Mouse (Mus musculus): Measurements from ENCODE around the gene Ctcf.

Ctcf gene

DNA sequence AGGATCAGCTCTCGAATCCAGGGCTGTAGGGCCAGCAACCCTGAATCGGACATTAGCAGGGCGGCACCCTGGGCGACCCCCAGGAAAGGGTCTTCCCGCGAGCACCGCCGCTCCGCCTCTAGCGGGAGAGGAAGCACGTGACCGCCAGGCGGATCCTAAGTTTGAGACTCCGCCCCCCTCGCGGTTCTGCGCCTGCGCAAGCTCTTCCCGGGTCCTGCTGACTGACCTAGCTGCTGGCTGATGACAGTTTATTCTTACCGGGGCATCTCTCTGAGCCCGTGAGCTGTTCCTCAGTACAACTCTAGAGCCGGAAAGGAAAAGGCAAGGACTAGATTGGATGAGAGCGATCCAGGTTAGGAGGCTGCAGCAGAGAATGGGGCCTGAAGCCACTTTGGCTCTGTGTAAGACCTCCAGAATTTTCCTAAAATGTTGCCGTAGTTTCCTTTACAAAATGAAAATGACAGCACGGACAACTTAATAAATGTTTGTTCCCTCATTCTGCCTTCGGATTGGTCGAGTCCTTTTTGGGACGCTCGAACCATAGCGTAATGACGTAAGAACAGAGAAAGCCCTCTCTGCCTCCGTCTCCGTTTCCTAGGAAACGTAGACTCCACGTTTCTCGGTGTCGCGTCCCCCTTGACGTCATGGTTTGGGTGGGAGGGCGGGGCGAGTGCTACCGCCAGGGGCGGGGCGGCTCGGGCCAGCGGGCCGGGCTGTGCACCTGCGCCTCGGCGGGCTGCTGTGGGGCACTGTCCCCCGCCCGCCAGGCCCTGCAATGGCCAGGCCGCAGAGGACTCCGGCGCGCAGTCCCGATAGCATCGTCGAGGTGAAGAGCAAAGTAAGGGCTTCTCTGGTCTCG lies 64.8 kb downstream of the Ctcf start, which contains the start of the genes Acd and Pard6a:
Acd (minus strand) TSS at position 137 of the 859 bp plus-strand sequence.
Pard6a (plus strand) TSS at position 183 of the 859 bp plus-strand sequence.
- DNase-seq (ENCODE audit: low spot score in 2 of 2), result peak; percentile 88 to 94

DNA sequence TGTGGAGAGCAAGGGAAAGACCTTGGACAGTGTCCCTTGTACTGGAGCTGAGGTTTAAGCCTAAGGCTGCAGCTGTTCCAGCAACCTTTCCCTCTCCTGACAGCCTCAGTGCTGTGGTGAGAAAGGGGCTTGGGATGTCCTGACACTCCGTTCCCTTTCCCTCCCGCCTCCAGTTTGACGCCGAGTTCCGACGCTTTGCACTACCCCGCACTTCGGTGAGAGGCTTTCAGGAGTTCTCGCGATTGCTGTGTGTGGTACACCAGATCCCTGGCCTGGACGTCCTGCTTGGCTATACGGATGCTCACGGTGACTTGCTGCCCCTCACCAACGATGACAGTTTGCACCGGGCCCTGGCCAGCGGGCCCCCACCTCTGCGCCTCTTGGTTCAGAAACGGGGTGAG lies 65.6 kb downstream of the Ctcf start:
- DNase-seq (ENCODE audit: low spot score in 2 of 2), result no peak

DNA sequence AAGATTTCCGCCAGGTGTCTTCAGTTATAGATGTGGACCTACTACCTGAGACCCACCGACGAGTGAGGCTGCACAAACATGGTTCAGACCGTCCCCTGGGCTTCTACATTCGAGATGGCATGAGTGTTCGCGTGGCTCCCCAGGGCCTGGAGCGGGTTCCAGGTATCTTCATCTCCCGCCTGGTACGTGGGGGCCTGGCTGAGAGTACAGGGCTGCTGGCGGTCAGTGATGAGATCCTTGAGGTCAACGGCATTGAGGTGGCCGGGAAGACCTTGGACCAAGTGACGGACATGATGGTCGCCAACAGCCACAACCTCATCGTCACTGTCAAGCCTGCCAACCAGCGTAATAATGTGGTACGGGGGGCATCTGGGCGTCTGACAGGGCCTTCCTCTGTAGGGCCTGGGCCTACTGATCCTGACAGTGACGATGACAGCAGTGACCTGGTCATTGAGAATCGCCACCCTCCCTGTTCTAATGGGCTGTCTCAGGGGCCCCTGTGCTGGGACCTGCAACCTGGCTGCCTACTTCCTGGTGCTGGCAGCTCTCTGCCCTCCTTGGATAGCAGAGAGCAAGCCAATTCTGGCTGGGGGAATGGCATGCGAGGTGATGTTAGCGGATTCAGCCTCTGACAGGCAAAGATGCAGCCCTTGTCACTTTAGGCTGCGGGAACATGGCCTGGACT lies 66.5 kb downstream of the Ctcf start:
- no peak for DNase-seq (ENCODE audit: low spot score in 2 of 2)

- no peak for DNase-seq (ENCODE audit: low spot score in 2 of 2)
These were observed 67.9 kb downstream of the Ctcf start for GRCm38 (mm10) chr8:105704146-105704812.

- DNase-seq (ENCODE audit: low spot score in 2 of 2), result no peak
These were observed 68.6 kb downstream of the Ctcf start for GRCm38 (mm10) chr8:105704955-105705354.

DNA sequence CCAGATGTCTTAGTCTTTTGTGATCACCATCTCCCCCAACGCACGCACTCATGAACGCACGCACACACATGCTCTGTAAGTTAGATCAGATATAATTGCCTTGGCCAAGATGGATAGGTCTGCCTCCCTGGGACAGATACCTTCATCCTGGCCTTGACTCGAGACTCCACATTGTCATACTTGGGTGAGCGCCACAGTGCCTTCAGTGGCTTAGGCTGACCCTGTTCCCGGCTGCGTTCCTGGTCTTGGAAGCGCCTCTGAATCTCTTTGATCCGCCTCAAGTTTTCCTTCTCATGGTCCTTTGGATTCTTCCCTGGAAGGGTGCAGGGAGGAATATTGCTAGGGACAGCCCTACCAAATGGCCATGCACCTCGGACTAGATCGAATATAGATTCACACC lies 70.1 kb downstream of the Ctcf start:
- no peak for DNase-seq (ENCODE audit: low spot score in 2 of 2)

- peak; percentile 80 to 85 for DNase-seq (ENCODE audit: low spot score in 2 of 2)
These were observed 71.4 kb downstream of the Ctcf start, which contains the start of the genes 4933405L10Rik and Enkd1 for GRCm38 (mm10) chr8:105707498-105708403. 4933405L10Rik (plus strand) TSS chr8:105707655. Enkd1 (minus strand) TSS chr8:105708210.

GRCm38 (mm10) chr8:105708675-105709074 lies 72.3 kb downstream of the Ctcf start:
- DNase-seq (ENCODE audit: low spot score in 2 of 2), result no peak

GRCm38 (mm10) chr8:105709317-105709716 lies 72.9 kb downstream of the Ctcf start:
- DNase-seq (ENCODE audit: low spot score in 2 of 2), result no peak

- no peak for DNase-seq (ENCODE audit: low spot score in 2 of 2)
These were observed 75.9 kb downstream of the Ctcf start for GRCm38 (mm10) chr8:105712286-105712685.

- DNase-seq (ENCODE audit: low spot score in 2 of 2), result peak in 1 of 2 experiments; percentile 78
These were observed 77.8 kb downstream of the Ctcf start for GRCm38 (mm10) chr8:105714139-105714538.

- DNase-seq (ENCODE audit: low spot score in 2 of 2), result no peak
These were observed 78.7 kb downstream of the Ctcf start for GRCm38 (mm10) chr8:105715042-105715441.

DNA sequence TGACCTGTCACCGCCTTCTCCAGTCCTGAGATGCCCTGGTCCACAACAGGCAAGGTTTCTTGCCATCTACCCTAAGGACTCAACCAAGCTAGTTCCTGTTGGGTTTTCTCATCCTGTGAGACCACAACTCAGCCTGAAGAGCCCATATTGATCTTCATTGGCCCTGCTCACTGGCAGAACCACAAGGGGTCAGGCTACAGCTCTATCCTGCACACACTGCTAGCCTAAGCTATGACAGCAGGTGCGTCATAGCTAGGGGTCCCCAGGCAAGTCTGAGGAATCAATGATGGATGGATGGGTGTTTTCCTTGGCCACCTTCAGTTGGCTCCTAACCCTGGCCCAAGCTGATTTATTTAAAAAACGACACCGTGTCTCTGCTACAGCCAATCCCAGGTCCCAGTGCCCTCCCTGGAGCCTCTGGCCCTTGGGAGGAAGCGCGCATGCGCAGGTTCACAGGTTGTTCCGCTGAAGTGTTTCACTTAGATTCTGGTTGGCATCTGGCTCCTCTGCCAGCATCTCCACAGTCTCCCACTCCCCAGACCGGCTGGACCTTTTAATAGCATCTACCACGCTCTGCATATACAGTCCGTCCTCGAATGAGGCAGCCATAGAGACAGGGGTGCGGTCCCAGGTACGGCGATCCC lies 80.1 kb downstream of the Ctcf start:
- no peak for DNase-seq (ENCODE audit: low spot score in 2 of 2)

DNA sequence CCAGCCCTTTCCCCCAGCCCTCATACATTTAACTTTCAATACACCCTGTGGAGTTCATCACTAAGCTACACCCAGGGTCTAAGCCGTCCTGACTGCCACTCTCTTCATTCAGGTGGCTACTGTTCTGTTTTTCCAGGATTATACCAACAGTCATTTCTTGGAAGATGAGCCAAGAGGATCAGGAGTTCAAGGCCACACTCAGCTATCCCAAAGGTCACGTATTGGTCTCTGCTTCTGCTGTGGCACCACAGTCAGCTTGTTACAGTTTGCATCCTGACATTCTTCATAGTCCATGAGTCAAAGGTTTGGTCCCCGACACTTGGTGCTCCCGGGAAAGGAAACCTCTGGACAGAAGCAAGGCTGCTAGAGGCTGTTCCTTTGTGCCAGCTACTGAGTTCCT lies 83.3 kb downstream of the Ctcf start:
- DNase-seq (ENCODE audit: low spot score in 2 of 2), result no peak

- no peak for DNase-seq (ENCODE audit: low spot score in 2 of 2)
These were observed 86.5 kb downstream of the Ctcf start for GRCm38 (mm10) chr8:105722861-105723260.

DNA sequence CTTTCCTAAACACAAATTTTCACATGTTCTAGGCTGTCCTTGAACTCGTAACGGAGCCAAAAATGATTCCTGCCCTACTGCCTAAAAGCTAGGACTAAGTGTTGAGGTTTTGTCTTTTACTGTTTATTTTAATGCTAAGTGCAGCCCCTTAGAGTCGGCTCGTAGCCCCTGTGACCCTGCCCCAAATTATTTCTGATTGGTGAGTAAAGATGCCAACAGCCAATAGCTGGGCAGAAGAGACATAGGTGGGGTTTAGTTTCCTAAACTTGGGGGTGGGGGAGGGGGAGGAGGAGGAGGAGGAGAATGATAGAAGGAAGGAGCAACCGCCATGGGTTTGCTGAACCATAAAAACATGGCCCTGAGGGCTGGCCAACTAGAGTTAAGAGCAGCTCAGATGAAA lies 89.4 kb downstream of the Ctcf start:
- DNase-seq (ENCODE audit: low spot score in 2 of 2), result no peak

DNA sequence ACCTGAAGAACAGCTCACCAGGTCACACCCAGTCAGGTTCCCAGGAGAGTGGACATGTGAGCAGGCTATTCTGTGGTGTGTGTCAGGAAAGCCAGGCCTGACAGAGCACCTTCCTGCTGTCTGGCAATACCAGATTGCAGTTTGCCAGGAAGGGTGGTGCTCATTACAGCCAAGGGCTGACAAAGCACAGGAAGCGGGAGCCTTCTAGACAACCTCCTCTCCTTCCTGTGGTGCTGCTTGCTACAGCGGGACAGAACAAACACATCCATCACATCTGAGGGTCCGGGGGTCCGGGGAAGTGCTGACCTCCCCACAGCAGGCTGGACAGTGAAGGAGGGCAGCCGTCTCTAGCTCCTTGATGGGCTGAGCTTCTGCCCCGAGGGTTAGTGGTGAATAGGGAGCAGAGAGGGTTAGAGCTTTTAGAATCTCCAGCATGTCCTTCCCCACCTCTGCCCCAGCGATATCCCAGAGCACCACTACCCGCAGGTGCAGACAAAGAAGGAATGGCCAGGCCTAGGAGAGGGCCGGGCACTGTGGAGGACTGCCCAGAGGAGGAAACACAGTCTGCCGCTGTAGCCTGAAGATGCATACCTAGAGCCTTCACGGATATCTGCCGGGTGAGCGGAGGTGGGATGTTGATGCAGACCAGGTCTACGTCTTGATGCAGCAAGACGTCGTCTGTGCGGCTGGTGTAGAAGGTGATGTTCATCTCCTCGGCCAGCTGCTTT lies 91.2 kb downstream of the Ctcf start:
- no peak for DNase-seq (ENCODE audit: low spot score in 2 of 2)

GRCm38 (mm10) chr8:105732186-105732585 lies 95.8 kb downstream of the Ctcf start:
- DNase-seq (ENCODE audit: low spot score in 2 of 2), result no peak

Data from frontal cortex, postnatal 14 days (tissue).